Comparison of ENCODE assay signal across 12 mouse cellular contexts in the genomic region with DNA sequence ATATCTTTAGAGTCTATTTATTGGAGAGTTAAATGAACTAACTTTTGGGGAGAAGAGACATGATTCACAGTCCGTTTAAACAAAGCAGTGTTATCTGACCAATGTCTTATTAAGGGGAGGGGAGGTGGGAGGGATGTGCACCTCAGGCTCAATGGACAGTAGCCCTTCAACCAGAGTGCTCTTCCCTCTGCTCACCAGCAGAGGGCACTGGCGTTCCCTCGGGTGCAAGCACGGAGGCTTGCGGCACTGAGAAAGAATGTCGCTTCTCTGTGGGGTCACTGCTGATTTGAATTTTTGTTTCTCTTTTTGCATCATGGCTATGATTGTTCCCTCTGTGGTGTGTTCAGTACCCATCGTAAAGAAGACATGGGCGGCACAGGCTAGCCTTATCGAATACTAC.
DNase-seq lines count a peak whose midpoint lies in the region; ATAC-seq and TF ChIP-seq lines count a peak whose summit lies in the region.
"Had no signal": no experiment of that assay in that cellular context is flagged by ENCODE, and none has a peak within 500 bp of the region (broad histone marks: within the 10 kb centered on the region; RNA-seq: fewer than 3 reads in every experiment).

No protein-coding gene starts in this region.

- no peak for ATAC-seq in intestine, postnatal 0 days
- ATAC-seq in intestine, embryonic 15.5 days, result no peak

- no peak overlapping the region for H3K9ac ChIP-seq in intestine, postnatal 0 days (ENCODE audit: low read depth, low read length)
- no peak overlapping the region for H3K9ac ChIP-seq in intestine, embryonic 15.5 days
- H3K9ac ChIP-seq: embryonic facial prominence, embryonic 13.5 days; lung, embryonic 15.5 days had no signal

- no peak for TF ChIP-seq POLR2A in bone marrow macrophage, adult 2 months (IDR thresholded peaks at IDR 0.05; ENCODE audit: borderline replicate concordance, low read depth, low read length)

- no peaks in the 10 kb centered on the region for H3K4me1 ChIP-seq in intestine, postnatal 0 days (replicated peaks; ENCODE audit: control insufficient read depth, insufficient read depth, low read length)
- no peaks in the 10 kb centered on the region for H3K4me1 ChIP-seq in intestine, embryonic 15.5 days (replicated peaks)
- no peaks in the 10 kb centered on the region for H3K4me1 ChIP-seq in bone marrow macrophage, adult 2 months (ENCODE audit: control insufficient read depth, insufficient read depth, low read length)
- H3K4me1 ChIP-seq: lung, embryonic 15.5 days had no signal

- H3K36me3 ChIP-seq in intestine, postnatal 0 days (ENCODE audit: control insufficient read depth, insufficient read depth), result 0 out of 2 replicates have a peak, but pooled peaks cover 3% of the 10 kb centered on the region
- H3K36me3 ChIP-seq in intestine, embryonic 15.5 days, result no peaks in the 10 kb centered on the region

- H3K27me3 ChIP-seq in intestine, postnatal 0 days (replicated peaks; ENCODE audit: control insufficient read depth, insufficient read depth, low read length), result no peaks in the 10 kb centered on the region
- H3K27me3 ChIP-seq in intestine, embryonic 15.5 days (replicated peaks), result no peaks in the 10 kb centered on the region
- H3K27me3 ChIP-seq: embryonic facial prominence, embryonic 13.5 days; lung, embryonic 15.5 days had no signal

- no peaks in the 10 kb centered on the region for H3K9me3 ChIP-seq in intestine, postnatal 0 days (ENCODE audit: control insufficient read depth)
- H3K9me3 ChIP-seq in intestine, embryonic 15.5 days, result no peaks in the 10 kb centered on the region
- H3K9me3 ChIP-seq: lung, embryonic 15.5 days had no signal

- H3K27ac ChIP-seq in intestine, postnatal 0 days (ENCODE audit: low read depth, low read length), result no peak overlapping the region
- no peak overlapping the region for H3K27ac ChIP-seq in intestine, embryonic 15.5 days
- no peak overlapping the region for H3K27ac ChIP-seq in bone marrow macrophage, adult 2 months (ENCODE audit: insufficient read depth, low read depth, low read length)
- H3K27ac ChIP-seq: embryonic facial prominence, embryonic 13.5 days; lung, embryonic 15.5 days had no signal

- no peak overlapping the region for H3K4me3 ChIP-seq in intestine, postnatal 0 days (ENCODE audit: low read depth, low read length)
- no peak overlapping the region for H3K4me3 ChIP-seq in intestine, embryonic 15.5 days (replicated peaks)
- H3K4me3 ChIP-seq in bone marrow macrophage, adult 2 months (ENCODE audit: insufficient read depth, low read length), result no peak overlapping the region
- H3K4me3 ChIP-seq: embryonic facial prominence, embryonic 13.5 days; lung, embryonic 15.5 days had no signal

- 96% methylated on average over 9 of the region's 9 CpGs for WGBS in intestine, postnatal 0 days
- WGBS in intestine, embryonic 15.5 days, result 93% methylated on average over 9 of the region's 9 CpGs

- TF ChIP-seq CTCF in intestine, postnatal 0 days (IDR thresholded peaks at IDR 0.05; ENCODE audit: low read depth), result peak; percentile 60
- TF ChIP-seq CTCF in bone marrow macrophage, adult 2 months (IDR thresholded peaks at IDR 0.05; ENCODE audit: low read depth, low read length), result 0 out of 2 replicates have a peak, but pooled peaks have one; percentile 12

- no peak overlapping the region for H3K4me2 ChIP-seq in intestine, postnatal 0 days (replicated peaks; ENCODE audit: low read depth)
- H3K4me2 ChIP-seq in intestine, embryonic 15.5 days (replicated peaks), result no peak overlapping the region
- H3K4me2 ChIP-seq: embryonic facial prominence, embryonic 13.5 days; lung, embryonic 15.5 days had no signal

- peak; percentile 21 for DNase-seq in right cerebral cortex, postnatal 4 days
- DNase-seq in right cerebral cortex, postnatal 36 days (ENCODE audit: low spot score in 2 of 2), result no peak
- peak; percentile 18 for DNase-seq in thymus, postnatal 25 days
- DNase-seq in right cerebral cortex, adult 18-20 months, result no peak
- no peak for DNase-seq in right cerebral cortex, postnatal 14 days
- DNase-seq: cerebellum, adult 11 months; heart, postnatal 10 days had no signal

Comparison
In these comparisons a context has a peak if more than half of its experiments do, and no peak if none do; other contexts are left out.
1. DNase-seq: peak in right cerebral cortex, postnatal 4 days (single experiment) and thymus, postnatal 25 days (single experiment); none in right cerebral cortex, postnatal 36 days (0 of 2), right cerebral cortex, adult 18-20 months (single experiment) and right cerebral cortex, postnatal 14 days (single experiment).